Mouse (Mus musculus) forebrain, postnatal 0 days (tissue): Measurements from ENCODE around the gene Rabepk. TPM values are rescaled to one million over a fixed set of nuclear protein-coding genes. Genes with fewer than 3 reads are reported as not detected.

Source experiments
- ATAC-seq: fragments of 200-750 bp; cut with Nextera tagmentation; 2 replicates; pipeline ENCODE4 v1.8.0; 2017; ENCODE audit warnings: mild to moderate bottlenecking, moderate library complexity
- DNase-seq: peaks from one replicate; pipeline ENCODE4 v3.0.0-alpha.2; 2015
- H3K27ac ChIP-seq: fragments of 300-500 bp; sonication (generic); 2 replicates; pipeline ENCODE4 v1.5.1; 2014; ENCODE audit warnings: low read depth, mild to moderate bottlenecking, antibody characterized with exemption, low read length, moderate library complexity, mixed read lengths
- H3K27me3 ChIP-seq: fragments of 300-500 bp; sonication (generic); 2 replicates; pipeline ENCODE4 v1.6.1; 2014; ENCODE audit warnings: mild to moderate bottlenecking, low read length, mixed read lengths; ENCODE audit not compliant: insufficient read depth
- H3K36me3 ChIP-seq: fragments of 300-500 bp; sonication (generic); 2 replicates; pipeline ENCODE4 v1.6.1; 2014; ENCODE audit warnings: mild to moderate bottlenecking, moderate library complexity; ENCODE audit not compliant: insufficient read depth
- H3K4me1 ChIP-seq: fragments of 300-500 bp; sonication (generic); 2 replicates; pipeline ENCODE4 v1.6.1; 2014; ENCODE audit warnings: antibody characterized with exemption; ENCODE audit not compliant: insufficient read depth
- H3K4me2 ChIP-seq: fragments of 300-500 bp; sonication (generic); 2 replicates; pipeline ENCODE4 v1.6.1; 2014; ENCODE audit warnings: low read depth, mild to moderate bottlenecking, moderate library complexity
- H3K4me3 ChIP-seq: fragments of 300-500 bp; sonication (generic); 2 replicates; pipeline ENCODE4 v1.5.1; 2014; ENCODE audit warnings: low read depth, low read length, mixed read lengths
- H3K9ac ChIP-seq: fragments of 300-500 bp; sonication (generic); 2 replicates; pipeline ENCODE4 v1.6.1; 2014; ENCODE audit warnings: mild to moderate bottlenecking
- H3K9me3 ChIP-seq: fragments of 300-500 bp; sonication (generic); 2 replicates; pipeline ENCODE4 v1.6.1; 2016; ENCODE audit warnings: low read length
- CTCF ChIP-seq: sonication (generic); IDR thresholded peaks from 2 replicates; pipeline ENCODE4 v1.5.1; 2016; ENCODE audit warnings: antibody characterized with exemption, control low read depth, low read depth
- WGBS: fragments of 180-500 bp; shearing (Covaris S2); extraction: QIAGEN DNeasy Blood & Tissue Kit; methylation state at CpG from one replicate; pipeline ENCODE4 v1.1.7; 2014; 5-methylcytosine and 5-hydroxymethylcytosine counted together
- polyA plus RNA-seq: library from polyadenylated mRNA; unstranded; fragments of >200 nt; fragmentation: Nextera tagmentation; extraction: Ambion mirVana; gene quantifications from 2 replicates; pipeline ENCODE4 v1.2.1, GENCODE M21; 2015
- total RNA-seq: library from RNA; depleted of rRNA; stranded (reverse); fragments of >200 nt; gene quantifications from 2 replicates; pipeline ENCODE4 v1.2.3, GENCODE M21; 2014

Rabepk gene
- total and polyA plus RNA-seq, 2 experiments from 2014 or later, result 15.6 to 26.1 TPM

- DNase-seq (no peak), ATAC-seq (no peak)
- Histone ChIP-seq H3K27me3 (no peaks in the 10 kb centered on the region), H3K9ac (no peak overlapping the region), H3K4me2 (no peak overlapping the region), H3K9me3 (no peaks in the 10 kb centered on the region), H3K27ac (no peak overlapping the region), H3K4me3 (no peak overlapping the region), H3K4me1 (peaks cover 5% of the 10 kb centered on the region), H3K36me3 (no peaks in the 10 kb centered on the region)
- 78% methylated on average over 1 of the region's 1 CpGs for WGBS
- no peak for TF ChIP-seq CTCF
Observed at GRCm38 (mm10) chr2:34757341-34757740, 42.4 kb downstream of the Rabepk start.

DNA sequence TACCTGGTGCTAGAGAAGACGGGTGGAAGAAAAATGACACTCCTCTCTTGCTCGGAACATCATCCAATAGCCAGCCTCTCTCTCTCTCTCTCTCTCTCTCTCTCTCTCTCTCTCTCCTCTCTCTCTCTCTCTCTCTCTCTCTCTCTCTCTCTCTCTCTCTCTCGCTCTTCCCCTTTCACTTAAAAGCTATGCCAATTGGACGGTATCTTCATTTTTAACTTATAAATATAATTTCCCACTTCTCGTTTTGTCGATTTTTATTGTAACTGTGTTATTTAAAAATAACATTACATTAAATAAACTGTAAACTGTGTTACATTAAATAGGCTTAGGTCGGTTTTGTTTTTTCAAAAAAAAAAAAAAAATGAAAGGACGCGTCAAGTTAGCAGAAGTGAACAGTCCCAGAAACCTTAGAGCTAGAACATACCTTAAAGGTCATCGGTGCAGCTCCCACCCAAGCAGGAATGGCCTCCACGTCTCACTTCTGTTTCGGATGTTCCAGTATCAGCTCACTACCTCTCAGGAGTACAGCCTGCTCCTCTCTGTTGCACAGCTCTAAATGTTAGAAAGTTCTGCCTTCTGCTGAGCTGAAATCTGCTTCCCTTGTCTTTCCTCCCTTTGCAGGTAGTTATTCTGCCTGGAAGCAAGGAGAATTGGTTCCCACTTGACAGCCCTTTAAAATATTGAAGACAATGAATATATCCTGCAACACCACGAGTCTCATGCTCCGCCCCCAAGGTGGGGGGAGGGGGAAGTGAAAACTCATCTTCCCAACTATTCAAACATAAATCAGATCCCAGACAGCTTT, 45.0 kb downstream of the Rabepk start, which contains the start of gene Gapvd1:
Gene Gapvd1 (minus strand): TSS at position 682 of the 808 bp plus-strand sequence.
- no peaks in the 10 kb centered on the region for H3K27me3 ChIP-seq
- no peak for TF ChIP-seq CTCF
- H3K9ac ChIP-seq, result peak within 1 kb of the TSS; percentile 92
- H3K4me2 ChIP-seq, result peak within 1 kb of the TSS; percentile 60
- H3K36me3 ChIP-seq, result no peaks in the 10 kb centered on the region
- DNase-seq, result peak; percentile 73
- H3K9me3 ChIP-seq, result no peaks in the 10 kb centered on the region
- ATAC-seq, result peak; percentile 23; the same call in 1 of the 2 replicates
- H3K4me3 ChIP-seq, result peak within 1 kb of the TSS; percentile 96
- 2% methylated on average over 13 of the region's 14 CpGs for WGBS
- H3K4me1 ChIP-seq, result peaks cover 11% of the 10 kb centered on the region
- peak within 1 kb of the TSS; percentile 90 for H3K27ac ChIP-seq

GRCm38 (mm10) chr2:34753811-34754550, 45.7 kb downstream of the Rabepk start:
- Histone ChIP-seq H3K4me2 (peak overlapping the region; percentile 60), H3K27ac (peak overlapping the region; percentile 90), H3K36me3 (no peaks in the 10 kb centered on the region), H3K9me3 (no peaks in the 10 kb centered on the region), H3K27me3 (no peaks in the 10 kb centered on the region), H3K4me3 (peak overlapping the region; percentile 96), H3K9ac (peak overlapping the region; percentile 92), H3K4me1 (peaks cover 11% of the 10 kb centered on the region)
- TF ChIP-seq CTCF, result peak; percentile 48
- peak; percentile 92 for DNase-seq
- WGBS, result under 1% methylated on average over 79 of the region's 106 CpGs
- ATAC-seq, result peak; percentile 94

- WGBS, result 80% methylated on average over 2 of the region's 2 CpGs
- Histone ChIP-seq H3K27ac (no peak overlapping the region), H3K4me3 (no peak overlapping the region), H3K4me2 (no peak overlapping the region), H3K9ac (no peak overlapping the region), H3K4me1 (peaks cover 11% of the 10 kb centered on the region), H3K27me3 (no peaks in the 10 kb centered on the region), H3K36me3 (no peaks in the 10 kb centered on the region), H3K9me3 (no peaks in the 10 kb centered on the region)
- no peak for DNase-seq
- TF ChIP-seq CTCF, result no peak
- no peak for ATAC-seq
Observed at GRCm38 (mm10) chr2:34750245-34750644, 49.5 kb downstream of the Rabepk start.

DNA sequence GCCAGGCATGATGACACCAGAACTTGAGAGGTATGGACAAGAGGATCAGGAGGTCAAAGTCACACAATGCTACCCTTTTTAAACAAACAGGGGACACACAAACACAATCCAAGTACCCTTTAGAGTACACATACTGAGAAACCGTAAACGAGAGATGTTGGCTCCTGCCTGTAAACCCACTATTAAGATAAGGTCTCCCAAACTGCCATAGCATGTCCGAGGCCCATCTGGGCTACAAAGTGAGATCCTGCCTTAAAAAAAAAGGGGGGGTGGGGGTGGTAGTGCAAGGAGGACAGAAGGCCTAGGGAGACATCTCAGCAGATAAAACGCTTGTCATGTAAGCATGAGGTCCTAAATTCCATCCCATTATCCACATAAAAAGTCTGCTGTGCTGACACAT, 51.2 kb downstream of the Rabepk start:
- no peak overlapping the region for H3K4me2 ChIP-seq
- no peaks in the 10 kb centered on the region for H3K9me3 ChIP-seq
- no peak overlapping the region for H3K9ac ChIP-seq
- peaks cover 9% of the 10 kb centered on the region for H3K4me1 ChIP-seq
- 88% methylated on average over 4 of the region's 4 CpGs for WGBS
- no peaks in the 10 kb centered on the region for H3K36me3 ChIP-seq
- H3K27me3 ChIP-seq, result no peaks in the 10 kb centered on the region
- no peak for TF ChIP-seq CTCF
- DNase-seq (no peak), ATAC-seq (no peak)
- no peak overlapping the region for H3K27ac ChIP-seq
- H3K4me3 ChIP-seq, result no peak overlapping the region

- H3K36me3 ChIP-seq, result no peaks in the 10 kb centered on the region
- H3K4me3 ChIP-seq, result no peak overlapping the region
- no peak overlapping the region for H3K4me2 ChIP-seq
- H3K9me3 ChIP-seq, result no peaks in the 10 kb centered on the region
- DNase-seq (no peak), ATAC-seq (no peak)
- no peak overlapping the region for H3K9ac ChIP-seq
- H3K27me3 ChIP-seq, result no peaks in the 10 kb centered on the region
- H3K4me1 ChIP-seq, result no peaks in the 10 kb centered on the region
- WGBS, result 96% methylated on average over 2 of the region's 2 CpGs
- no peak overlapping the region for H3K27ac ChIP-seq
- no peak for TF ChIP-seq CTCF
Observed at GRCm38 (mm10) chr2:34745673-34746072, 54.0 kb downstream of the Rabepk start.

DNA sequence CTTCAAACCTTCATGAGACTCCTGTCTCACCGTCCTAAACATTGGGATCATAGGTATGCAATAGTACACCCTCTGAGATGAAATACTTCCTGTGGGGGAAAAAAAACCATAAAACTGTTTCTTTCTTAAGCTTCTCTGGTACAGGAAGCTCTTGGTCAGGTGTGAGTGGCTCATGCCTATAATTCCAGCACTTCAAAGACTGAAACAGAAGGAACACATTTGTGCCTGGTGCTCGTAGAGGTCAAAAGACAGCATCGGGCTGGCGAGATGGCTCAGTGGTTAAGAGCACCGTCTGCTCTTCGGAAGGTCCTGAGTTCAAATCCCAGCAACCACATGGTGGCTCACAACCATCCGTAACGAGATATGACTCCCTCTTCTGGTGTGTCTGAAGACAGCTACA, 55.2 kb downstream of the Rabepk start:
- Histone ChIP-seq H3K9ac (no peak overlapping the region), H3K36me3 (no peaks in the 10 kb centered on the region), H3K9me3 (no peaks in the 10 kb centered on the region), H3K27ac (no peak overlapping the region), H3K4me1 (no peaks in the 10 kb centered on the region), H3K27me3 (no peaks in the 10 kb centered on the region), H3K4me3 (no peak overlapping the region), H3K4me2 (no peak overlapping the region)
- no peak for TF ChIP-seq CTCF
- 97% methylated on average over 8 of the region's 8 CpGs for WGBS
- DNase-seq (no peak), ATAC-seq (no peak)
